Mouse (Mus musculus) MEL (cell line): Measurements from ENCODE around the gene Adcy1. TPM values are rescaled to one million over a fixed set of nuclear protein-coding genes. Genes with fewer than 3 reads are reported as not detected.

Source experiments
- DNase-seq: peaks from one replicate; pipeline ENCODE4 v3.0.0; 2011; ENCODE audit warnings: low read depth, low spot score
- H3K27ac ChIP-seq: 2 replicates; pipeline ENCODE4 v1.5.1; 2012; ENCODE audit warnings: low read depth, mild to moderate bottlenecking, control low read depth, low read length, moderate library complexity; ENCODE audit not compliant: control insufficient read depth
- H3K27me3 ChIP-seq, 2 experiments: fragments of 150-350 bp in 1 of 2; sonication (generic) in 1 of 2; 2 replicates each; pipeline ENCODE4 v1.6.1; 2012; ENCODE audit warnings: low read length in 2 of 2, mild to moderate bottlenecking in 2 of 2, improper control_type of control experiment in 1 of 2, moderate library complexity in 1 of 2; ENCODE audit not compliant: insufficient read depth in 2 of 2, control insufficient read depth in 1 of 2
- H3K36me3 ChIP-seq, 2 experiments: 2 replicates each; pipeline ENCODE4 v1.6.1; 2012 to 2014; ENCODE audit warnings: low read length in 2 of 2, improper control_type of control experiment in 1 of 2, inconsistent platforms in 1 of 2, mild to moderate bottlenecking in 1 of 2; ENCODE audit not compliant: insufficient read depth in 2 of 2, control insufficient read depth in 1 of 2
- H3K4me1 ChIP-seq, 2 experiments: fragments of 150-350 bp in 1 of 2; sonication (generic) in 1 of 2; 2 replicates each; pipeline ENCODE4 v1.6.1; 2012; ENCODE audit warnings: low read length in 2 of 2, improper control_type of control experiment in 1 of 2, mild to moderate bottlenecking in 1 of 2; ENCODE audit not compliant: insufficient read depth in 2 of 2, control insufficient read depth in 1 of 2
- H3K4me3 ChIP-seq, 2 experiments: fragments of 150-350 bp in 1 of 2; sonication (generic) in 1 of 2; 2 replicates each; pipeline ENCODE4 v1.5.1; 2012; ENCODE audit warnings: low read depth in 2 of 2, low read length in 2 of 2, mild to moderate bottlenecking in 2 of 2, moderate library complexity in 2 of 2, control low read depth in 1 of 2, improper control_type of control experiment in 1 of 2; ENCODE audit not compliant: control insufficient read depth in 1 of 2, insufficient read depth in 1 of 2
- H3K79me2 ChIP-seq: 2 replicates; pipeline ENCODE4 v1.6.1; 2012; ENCODE audit warnings: mild to moderate bottlenecking, low read length, moderate library complexity; ENCODE audit not compliant: control insufficient read depth, poor library complexity, insufficient read depth
- H3K9ac ChIP-seq: 2 replicates; pipeline ENCODE4 v1.6.1; 2012; ENCODE audit warnings: low read depth, mild to moderate bottlenecking, control low read depth, low read length, moderate library complexity; ENCODE audit not compliant: control insufficient read depth, poor library complexity, severe bottlenecking
- H3K9me3 ChIP-seq: fragments of 150-350 bp; sonication (generic); replicated peaks from 2 replicates; pipeline ENCODE4 v1.6.1; 2012; ENCODE audit warnings: mild to moderate bottlenecking, low read length, improper control_type of control experiment, moderate library complexity; ENCODE audit not compliant: insufficient read depth
- CTCF ChIP-seq, 3 experiments: IDR thresholded peaks in 2 of 3; conservative IDR thresholded peaks in 1 of 3; 2 replicates each; pipeline ENCODE4 v1.5.1; 2011 to 2012; ENCODE audit warnings: low read length in 3 of 3, low read depth in 2 of 3, mild to moderate bottlenecking in 2 of 3, improper control_type of control experiment in 1 of 3, inconsistent platforms in 1 of 3, mixed read lengths in 1 of 3, moderate library complexity in 1 of 3; ENCODE audit not compliant: control insufficient read depth in 1 of 3, insufficient read depth in 1 of 3, poor library complexity in 1 of 3, severe bottlenecking in 1 of 3
- EP300 ChIP-seq, 2 experiments: IDR thresholded peaks; 2 replicates each; pipeline ENCODE4 v1.6.1; 2011; ENCODE audit warnings: improper control_type of control experiment in 2 of 2, low read length in 2 of 2, low read depth in 1 of 2, mild to moderate bottlenecking in 1 of 2
- ETS1 ChIP-seq: IDR thresholded peaks from 2 replicates; pipeline ENCODE4 v1.6.1; 2012; ENCODE audit warnings: low read depth, mild to moderate bottlenecking, inconsistent platforms, low read length, improper control_type of control experiment, moderate library complexity
- GABPA ChIP-seq: IDR thresholded peaks from 2 replicates; pipeline ENCODE4 v1.6.1; 2012; ENCODE audit warnings: low read depth, mild to moderate bottlenecking, inconsistent platforms, low read length, improper control_type of control experiment, moderate library complexity
- GATA1 ChIP-seq: IDR thresholded peaks from 2 replicates; pipeline ENCODE4 v1.6.1; 2011; ENCODE audit warnings: low read depth, low read length, improper control_type of control experiment
- HCFC1 ChIP-seq: IDR thresholded peaks from 2 replicates; pipeline ENCODE4 v1.6.1; 2012; ENCODE audit warnings: low read depth, mild to moderate bottlenecking, inconsistent platforms, low read length, improper control_type of control experiment, moderate library complexity
- JUND ChIP-seq: IDR thresholded peaks from 2 replicates; pipeline ENCODE4 v1.6.1; 2011; ENCODE audit warnings: low read depth, mild to moderate bottlenecking, improper control_type of control experiment, low read length
- KAT2A ChIP-seq: conservative IDR thresholded peaks from 2 replicates; pipeline ENCODE4 v1.6.1; 2012; ENCODE audit warnings: low read depth, low read length, improper control_type of control experiment, inconsistent platforms
- MAFK ChIP-seq: IDR thresholded peaks from 2 replicates; pipeline ENCODE4 v1.6.1; 2011; ENCODE audit warnings: low read depth, mild to moderate bottlenecking, low read length, improper control_type of control experiment, borderline replicate concordance
- MAX ChIP-seq: IDR thresholded peaks from 2 replicates; pipeline ENCODE4 v1.6.1; 2011; ENCODE audit warnings: low read length, improper control_type of control experiment
- MEF2A ChIP-seq: IDR thresholded peaks from 2 replicates; pipeline ENCODE4 v1.6.1; 2014; ENCODE audit warnings: low read depth, mild to moderate bottlenecking, inconsistent platforms, low read length, improper control_type of control experiment; ENCODE audit not compliant: poor library complexity, insufficient replicate concordance, severe bottlenecking; ENCODE audit errors: extremely low read depth
- NELFE ChIP-seq: IDR thresholded peaks from 2 replicates; pipeline ENCODE4 v1.6.1; 2011; ENCODE audit warnings: low read depth, low read length, improper control_type of control experiment
- POLR2A ChIP-seq, 2 experiments: IDR thresholded peaks; 2 replicates each; pipeline ENCODE4 v1.6.1; 2011 to 2012; ENCODE audit warnings: low read length in 2 of 2, mild to moderate bottlenecking in 2 of 2, control low read depth in 1 of 2, improper control_type of control experiment in 1 of 2, low read depth in 1 of 2, moderate library complexity in 1 of 2; ENCODE audit not compliant: control insufficient read depth in 1 of 2, insufficient read depth in 1 of 2, poor library complexity in 1 of 2
- POLR2AphosphoS2 ChIP-seq: IDR thresholded peaks from 2 replicates; pipeline ENCODE4 v1.6.1; 2011; ENCODE audit warnings: low read length, improper control_type of control experiment
- POLR2AphosphoS5 ChIP-seq: IDR thresholded peaks from 2 replicates; pipeline ENCODE4 v1.6.1; 2012; ENCODE audit warnings: low read depth, borderline replicate concordance, mild to moderate bottlenecking, inconsistent platforms, low read length, moderate library complexity, mixed read lengths
- RAD21 ChIP-seq: IDR thresholded peaks from 2 replicates; pipeline ENCODE4 v1.6.1; 2011; ENCODE audit warnings: mild to moderate bottlenecking, low read depth, low read length, improper control_type of control experiment
- SIN3A ChIP-seq: IDR thresholded peaks from 2 replicates; pipeline ENCODE4 v1.6.1; 2012; ENCODE audit warnings: low read length, improper control_type of control experiment, inconsistent platforms
- SMC3 ChIP-seq: IDR thresholded peaks from 2 replicates; pipeline ENCODE4 v1.6.1; 2011; ENCODE audit warnings: low read depth, low read length, improper control_type of control experiment
- TBP ChIP-seq: IDR thresholded peaks from 2 replicates; pipeline ENCODE4 v1.8.0; 2011; ENCODE audit warnings: low read depth, low read length, improper control_type of control experiment
- UBTF ChIP-seq: IDR thresholded peaks from 2 replicates; pipeline ENCODE4 v1.6.1; 2012; ENCODE audit warnings: low read depth, mild to moderate bottlenecking, inconsistent platforms, low read length, improper control_type of control experiment, moderate library complexity, borderline replicate concordance; ENCODE audit not compliant: insufficient read depth
- USF1 ChIP-seq: IDR thresholded peaks from 2 replicates; pipeline ENCODE4 v1.6.1; 2014; ENCODE audit warnings: low read depth, mild to moderate bottlenecking, inconsistent platforms, low read length, improper control_type of control experiment, moderate library complexity
- USF2 ChIP-seq, 2 experiments: IDR thresholded peaks; 2 replicates each; pipeline ENCODE4 v1.6.1; 2011 to 2012; ENCODE audit warnings: improper control_type of control experiment in 2 of 2, low read length in 2 of 2, borderline replicate concordance in 1 of 2, inconsistent platforms in 1 of 2, low read depth in 1 of 2, mild to moderate bottlenecking in 1 of 2; ENCODE audit not compliant: insufficient read depth in 1 of 2
- ZC3H11A ChIP-seq: IDR thresholded peaks from 2 replicates; pipeline ENCODE4 v1.6.1; 2012; ENCODE audit warnings: low read depth, mild to moderate bottlenecking, inconsistent platforms, low read length, improper control_type of control experiment
- ZKSCAN1 ChIP-seq: IDR thresholded peaks from 2 replicates; pipeline ENCODE4 v1.6.1; 2012; ENCODE audit warnings: low read depth, mild to moderate bottlenecking, inconsistent platforms, low read length, improper control_type of control experiment, moderate library complexity
- ZMIZ1 ChIP-seq: IDR thresholded peaks from 2 replicates; pipeline ENCODE4 v1.6.1; 2012; ENCODE audit warnings: low read depth, mild to moderate bottlenecking, inconsistent platforms, low read length, improper control_type of control experiment, moderate library complexity
- polyA plus RNA-seq, 2 experiments: library from polyadenylated mRNA; stranded (reverse) in 1 of 2; unstranded in 1 of 2; fragments of >175 nt in 1 of 2; fragments of >200 nt in 1 of 2; gene quantifications; 2 replicates each; pipeline versions ENCODE4 v1.2.1 to v1.2.4; 2012; ENCODE audit warnings: low replicate concordance in 2 of 2, low read depth in 1 of 2; ENCODE audit not compliant: insufficient read length in 2 of 2, insufficient read depth in 1 of 2, missing spikeins in 1 of 2
- total RNA-seq: library from RNA; depleted of rRNA; stranded (reverse); fragments of 300-350 nt; gene quantifications from 2 replicates; pipeline ENCODE4 v1.2.3, GENCODE M21; 2012

The Adcy1 gene
- total and polyA plus RNA-seq, 3 experiments, result under 0.01 TPM; not detected in 2

DNA sequence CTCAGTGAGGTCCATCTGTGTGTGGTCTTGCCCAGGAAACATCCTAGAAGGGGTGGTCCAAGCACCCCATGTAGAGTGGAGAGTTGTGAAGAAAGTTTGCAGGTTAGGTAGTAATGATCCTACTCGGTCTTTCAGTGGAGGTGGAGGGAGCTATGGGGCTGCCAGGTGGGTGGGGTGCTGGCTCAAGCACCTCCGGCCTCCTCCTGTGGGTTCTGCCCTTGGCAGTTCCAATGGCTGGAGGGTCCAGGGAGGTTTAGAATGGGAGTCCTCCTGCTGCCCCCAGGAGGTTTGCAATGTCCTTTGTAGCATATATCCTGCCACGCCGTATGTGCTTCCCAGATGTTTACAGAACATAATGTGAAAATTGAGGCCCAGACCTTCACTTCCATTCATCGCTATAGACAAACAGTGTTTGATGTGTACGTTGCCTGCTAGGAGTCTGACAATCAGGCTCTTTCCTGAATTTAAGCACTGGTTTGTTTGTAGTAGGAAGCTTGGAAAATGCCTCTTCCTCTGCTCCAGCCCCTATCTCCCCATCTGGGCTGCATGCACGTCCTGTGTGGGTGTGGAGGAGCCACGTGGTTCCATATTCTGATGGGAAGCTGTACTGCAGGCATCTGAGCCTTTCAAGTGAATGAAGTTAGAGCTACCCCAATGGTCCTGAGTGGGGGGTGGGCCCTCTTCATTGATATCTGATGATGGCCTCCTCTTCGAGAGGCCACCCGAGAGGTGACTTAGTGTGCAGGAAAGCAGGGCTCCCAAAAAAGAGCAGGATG, 135.4 kb downstream of the Adcy1 start:
- TF ChIP-seq JUND (no peak), GATA1 (no peak), KAT2A (no peak), MEF2A (no peak), NELFE (no peak), ETS1 (no peak), SIN3A (no peak), ZMIZ1 (no peak), MAX (no peak), POLR2AphosphoS5 (no peak), POLR2AphosphoS2 (no peak), EP300 (IDR thresholded peaks at IDR 0.05; ENCODE audit: low read depth in 1 of 2, low read length in 2 of 2) (no peak), USF1 (no peak), MAFK (no peak), TBP (no peak), UBTF (no peak)
- Histone ChIP-seq H3K36me3 (no peaks in the 10 kb centered on the region), H3K27ac (no peak overlapping the region), H3K4me3 (no peak overlapping the region), H3K4me1 (no peaks in the 10 kb centered on the region), H3K27me3 (no peaks in the 10 kb centered on the region), H3K9ac (no peak overlapping the region), H3K79me2 (no peaks in the 10 kb centered on the region), H3K9me3 (no peaks in the 10 kb centered on the region)
- DNase-seq, result no peak

GRCm38 (mm10) chr11:7199736-7200392, 136.6 kb downstream of the Adcy1 start:
- Histone ChIP-seq H3K79me2 (no peaks in the 10 kb centered on the region), H3K27me3 (no peaks in the 10 kb centered on the region), H3K27ac (no peak overlapping the region), H3K4me1 (no peaks in the 10 kb centered on the region), H3K36me3 (no peaks in the 10 kb centered on the region), H3K4me3 (no peak overlapping the region), H3K9ac (no peak overlapping the region), H3K9me3 (no peaks in the 10 kb centered on the region)
- peak; percentile 55 for DNase-seq
- TF ChIP-seq MAX, result no peak
- TF ChIP-seq ZKSCAN1, result no peak
- TF ChIP-seq RAD21, result peak; percentile 69
- TF ChIP-seq GABPA, result no peak
- TF ChIP-seq CTCF (IDR thresholded peaks at IDR 0.05 in 2 of 3, conservative IDR thresholded peaks at IDR 0.05 in 1 of 3; ENCODE audit: control insufficient read depth in 1 of 3, insufficient read depth in 1 of 3, low read depth in 2 of 3, low read length in 3 of 3, poor library complexity in 1 of 3, severe bottlenecking in 1 of 3), result peak; percentile 35 to 66 (median 51); a peak in 5 of 6 replicates
- no peak for TF ChIP-seq POLR2AphosphoS5
- peak; percentile 56 for TF ChIP-seq SMC3
- TF ChIP-seq MEF2A, result no peak
- no peak for TF ChIP-seq NELFE
- TF ChIP-seq ZC3H11A, result peak; percentile 21; the same call in 1 of the 2 replicates
- no peak for TF ChIP-seq USF2 (IDR thresholded peaks at IDR 0.05; ENCODE audit: borderline replicate concordance in 1 of 2, insufficient read depth in 1 of 2, low read depth in 1 of 2, low read length in 2 of 2)
- no peak for TF ChIP-seq SIN3A
- TF ChIP-seq POLR2A (IDR thresholded peaks at IDR 0.05; ENCODE audit: control insufficient read depth in 1 of 2, insufficient read depth in 1 of 2, low read depth in 1 of 2, low read length in 2 of 2, poor library complexity in 1 of 2), result no peak
- TF ChIP-seq UBTF, result no peak
- no peak for TF ChIP-seq HCFC1
- TF ChIP-seq MAFK, result no peak
